Mouse (Mus musculus) heart, embryonic 12.5 days (tissue): ENCODE results near the gene Tatdn3. TPM values are rescaled to one million over a fixed set of nuclear protein-coding genes. Genes with fewer than 3 reads are reported as not detected.

Experiments used
- ATAC-seq: fragments of 200-750 bp; cut with Nextera tagmentation; 2 replicates; pipeline ENCODE4 v1.8.0; 2017; ENCODE audit warnings: moderate TSS enrichment, moderate library complexity; ENCODE audit not compliant: insufficient number of reproducible peaks, low FRiP score
- H3K27ac ChIP-seq: fragments of 300-500 bp; sonication (generic); 2 replicates; pipeline ENCODE4 v1.5.1; 2016; ENCODE audit warnings: mild to moderate bottlenecking, moderate library complexity; ENCODE audit not compliant: poor library complexity, severe bottlenecking
- H3K27me3 ChIP-seq: fragments of 300-500 bp; sonication (generic); replicated peaks from 2 replicates; pipeline ENCODE4 v1.6.1; 2016; ENCODE audit warnings: mild to moderate bottlenecking, moderate library complexity
- H3K36me3 ChIP-seq: fragments of 300-500 bp; sonication (generic); 2 replicates; pipeline ENCODE4 v1.6.1; 2016; ENCODE audit warnings: mild to moderate bottlenecking, moderate library complexity
- H3K4me1 ChIP-seq: fragments of 300-500 bp; sonication (generic); replicated peaks from 2 replicates; pipeline ENCODE4 v1.6.1; 2016; ENCODE audit warnings: mild to moderate bottlenecking
- H3K4me2 ChIP-seq: fragments of 300-500 bp; sonication (generic); 2 replicates; pipeline ENCODE4 v1.6.1; 2016; ENCODE audit warnings: mild to moderate bottlenecking, moderate library complexity
- H3K4me3 ChIP-seq: fragments of 300-500 bp; sonication (generic); 2 replicates; pipeline ENCODE4 v1.5.1; 2016; ENCODE audit warnings: mild to moderate bottlenecking
- H3K9ac ChIP-seq: fragments of 300-500 bp; sonication (generic); 2 replicates; pipeline ENCODE4 v1.6.1; 2016; ENCODE audit warnings: mild to moderate bottlenecking, moderate library complexity
- H3K9me3 ChIP-seq: fragments of 300-500 bp; sonication (generic); replicated peaks from 2 replicates; pipeline ENCODE4 v1.6.1; 2016; ENCODE audit warnings: mild to moderate bottlenecking, moderate library complexity
- WGBS: fragments of 180-500 bp; shearing (Covaris S2); methylation state at CpG from one replicate; pipeline ENCODE4 v1.1.7; 2016; 5-methylcytosine and 5-hydroxymethylcytosine counted together
- polyA plus RNA-seq: library from polyadenylated mRNA; unstranded; fragments of >200 nt; fragmentation: Nextera tagmentation; extraction: Ambion mirVana; gene quantifications from 2 replicates; pipeline ENCODE4 v1.2.1, GENCODE M21; 2016

The Tatdn3 gene
- polyA plus RNA-seq, 1 experiment from 2014 or later: 19.1 TPM

GRCm38 (mm10) chr1:191095019-191095418, 32.3 kb upstream of the Tatdn3 start:
- Histone ChIP-seq H3K27ac (no peak overlapping the region), H3K27me3 (peaks cover 18% of the 10 kb centered on the region), H3K4me3 (no peak overlapping the region), H3K4me2 (no peak overlapping the region), H3K9me3 (no peaks in the 10 kb centered on the region), H3K9ac (no peak overlapping the region), H3K36me3 (no peaks in the 10 kb centered on the region), H3K4me1 (peaks cover 21% of the 10 kb centered on the region)
- WGBS: 65% methylated on average over 9 of the region's 9 CpGs
- ATAC-seq: no peak

DNA sequence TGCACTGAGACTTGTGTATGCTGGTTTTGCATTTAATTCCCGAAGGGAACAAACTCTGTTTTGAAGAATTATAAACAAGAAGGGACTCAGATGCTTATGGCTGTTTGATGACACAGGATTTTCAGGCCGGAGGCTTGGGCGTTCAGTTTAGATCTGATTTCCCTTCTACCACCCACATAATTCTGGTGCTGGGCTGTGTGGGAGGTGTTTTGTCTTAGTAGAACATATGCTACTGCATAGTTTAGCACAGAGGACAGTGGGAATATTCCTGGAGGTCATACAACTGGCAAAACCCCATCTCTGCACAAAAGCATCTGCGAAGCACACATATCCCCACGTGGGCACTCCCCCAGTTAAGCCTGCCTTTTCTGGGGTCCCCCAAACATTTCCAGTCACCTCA, 30.8 kb upstream of the Tatdn3 start:
- Histone ChIP-seq H3K4me2 (no peak overlapping the region), H3K4me3 (no peak overlapping the region), H3K9ac (no peak overlapping the region), H3K27ac (no peak overlapping the region), H3K9me3 (no peaks in the 10 kb centered on the region), H3K27me3 (peaks cover 7% of the 10 kb centered on the region; the same call in 1 of the 2 replicates), H3K4me1 (peaks cover 24% of the 10 kb centered on the region), H3K36me3 (no peaks in the 10 kb centered on the region)
- ATAC-seq: no peak
- 72% methylated on average over 5 of the region's 5 CpGs for WGBS

DNA sequence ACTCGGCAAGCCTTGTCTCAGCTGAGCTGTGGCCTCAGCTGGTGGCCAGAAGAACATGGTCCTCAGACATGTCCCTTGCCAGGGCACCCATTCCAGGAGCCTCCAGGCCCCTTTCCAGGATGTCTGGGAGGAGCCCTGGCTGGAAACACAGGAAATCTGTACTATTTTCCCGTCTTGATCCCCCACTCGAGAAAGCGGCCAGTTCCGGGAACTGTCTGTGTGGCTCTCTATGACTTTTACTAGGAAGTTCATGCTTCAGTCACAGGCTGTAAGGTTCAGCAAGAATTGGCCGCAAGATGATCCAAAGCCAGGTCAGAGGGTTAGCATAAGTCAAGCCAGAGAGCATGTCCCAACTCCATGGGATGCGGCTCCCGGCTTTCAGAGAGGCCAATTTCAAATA, 29.3 kb upstream of the Tatdn3 start:
- peaks cover 11% of the 10 kb centered on the region for H3K4me1 ChIP-seq
- no peak overlapping the region for H3K4me2 ChIP-seq
- WGBS: 79% methylated on average over 8 of the region's 8 CpGs
- 0 out of 2 replicates have a peak, but pooled peaks cover 3% of the 10 kb centered on the region for H3K27me3 ChIP-seq
- H3K4me3 ChIP-seq: no peak overlapping the region
- H3K36me3 ChIP-seq: no peaks in the 10 kb centered on the region
- no peaks in the 10 kb centered on the region for H3K9me3 ChIP-seq
- no peak for ATAC-seq
- H3K9ac ChIP-seq: no peak overlapping the region
- H3K27ac ChIP-seq: no peak overlapping the region

DNA sequence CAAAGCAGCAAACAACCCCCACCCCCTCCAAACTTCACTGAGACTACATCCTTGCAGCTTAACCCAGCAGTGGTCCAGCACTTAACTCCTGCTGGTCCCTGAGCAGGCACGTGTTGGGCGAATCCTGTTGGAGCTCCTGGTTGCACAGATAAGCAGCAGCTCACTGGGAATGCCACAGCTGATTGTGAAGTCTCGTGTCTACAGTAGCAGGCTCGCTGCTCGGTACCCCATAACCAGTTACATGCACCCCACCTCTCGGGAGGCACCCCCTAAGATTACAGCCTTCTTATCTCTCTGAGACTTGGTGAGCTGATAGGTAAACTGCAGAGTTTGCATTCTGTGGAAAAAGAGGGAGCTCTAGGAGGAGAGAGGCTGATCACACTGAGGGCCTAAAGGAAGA, 26.6 kb upstream of the Tatdn3 start:
- H3K9me3 ChIP-seq: no peaks in the 10 kb centered on the region
- 0 out of 2 replicates have a peak, but pooled peaks cover 3% of the 10 kb centered on the region for H3K27me3 ChIP-seq
- H3K4me3 ChIP-seq: no peak overlapping the region
- 19% methylated on average over 6 of the region's 6 CpGs for WGBS
- peaks cover 13% of the 10 kb centered on the region for H3K36me3 ChIP-seq
- no peak overlapping the region for H3K27ac ChIP-seq
- H3K4me1 ChIP-seq: peaks cover 8% of the 10 kb centered on the region
- ATAC-seq: no peak
- H3K4me2 ChIP-seq: no peak overlapping the region
- no peak overlapping the region for H3K9ac ChIP-seq

DNA sequence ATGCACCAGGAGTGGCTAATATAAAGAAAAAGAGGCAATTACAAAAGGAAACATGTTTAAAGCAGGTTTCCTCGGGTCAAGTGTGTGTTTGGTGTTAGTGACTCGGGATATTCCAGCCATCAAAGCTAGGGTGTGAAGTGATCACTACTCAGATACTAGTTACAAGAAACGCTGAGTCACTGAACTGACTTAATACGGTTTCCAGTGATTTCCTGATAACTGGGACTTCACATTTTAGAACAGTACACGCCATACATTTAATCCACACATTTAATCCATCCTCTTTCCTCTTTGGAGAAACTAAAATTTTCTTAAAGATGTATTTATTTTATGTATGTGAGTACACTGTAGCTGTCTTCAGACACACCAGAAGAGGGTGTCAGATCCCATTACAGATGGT, 25.2 kb upstream of the Tatdn3 start:
- H3K27ac ChIP-seq: no peak overlapping the region
- H3K4me1 ChIP-seq: peaks cover 8% of the 10 kb centered on the region
- 75% methylated on average over 5 of the region's 5 CpGs for WGBS
- H3K4me3 ChIP-seq: no peak overlapping the region
- H3K9ac ChIP-seq: no peak overlapping the region
- no peak for ATAC-seq
- 0 out of 2 replicates have a peak, but pooled peaks cover 3% of the 10 kb centered on the region for H3K27me3 ChIP-seq
- no peaks in the 10 kb centered on the region for H3K9me3 ChIP-seq
- H3K4me2 ChIP-seq: no peak overlapping the region
- peaks cover 25% of the 10 kb centered on the region for H3K36me3 ChIP-seq

DNA sequence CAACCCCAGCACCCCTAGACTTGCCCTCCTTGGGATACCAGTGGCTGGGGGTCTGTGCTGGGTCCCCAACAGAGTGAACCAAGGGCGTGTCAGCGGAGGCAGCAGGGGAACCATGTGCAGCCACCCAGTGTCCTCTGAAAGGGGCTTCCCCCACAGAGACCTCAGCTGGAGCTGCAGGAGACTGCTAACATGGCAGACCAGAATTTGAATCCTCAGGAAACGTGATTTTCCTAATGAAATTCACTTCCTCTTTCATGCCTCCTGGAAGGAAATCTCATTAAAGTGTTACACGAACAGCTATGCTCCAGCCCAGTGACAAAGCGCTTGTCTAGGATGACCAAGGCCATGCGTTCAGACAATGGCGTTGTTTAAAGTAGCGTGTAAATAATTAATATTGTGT, 24.2 kb upstream of the Tatdn3 start:
- Histone ChIP-seq H3K4me1 (peaks cover 8% of the 10 kb centered on the region), H3K9me3 (no peaks in the 10 kb centered on the region), H3K9ac (no peak overlapping the region), H3K4me2 (no peak overlapping the region), H3K27ac (no peak overlapping the region), H3K27me3 (0 out of 2 replicates have a peak, but pooled peaks cover 3% of the 10 kb centered on the region), H3K4me3 (no peak overlapping the region), H3K36me3 (peaks cover 33% of the 10 kb centered on the region)
- ATAC-seq: no peak
- 82% methylated on average over 8 of the region's 8 CpGs for WGBS

GRCm38 (mm10) chr1:191086304-191086878, 23.7 kb upstream of the Tatdn3 start:
- no peak for ATAC-seq
- Histone ChIP-seq H3K4me1 (peaks cover 8% of the 10 kb centered on the region), H3K4me3 (no peak overlapping the region), H3K9ac (no peak overlapping the region), H3K27me3 (0 out of 2 replicates have a peak, but pooled peaks cover 2% of the 10 kb centered on the region), H3K4me2 (no peak overlapping the region), H3K9me3 (no peaks in the 10 kb centered on the region), H3K36me3 (peaks cover 38% of the 10 kb centered on the region), H3K27ac (no peak overlapping the region)
- WGBS: 86% methylated on average over 7 of the region's 7 CpGs

DNA sequence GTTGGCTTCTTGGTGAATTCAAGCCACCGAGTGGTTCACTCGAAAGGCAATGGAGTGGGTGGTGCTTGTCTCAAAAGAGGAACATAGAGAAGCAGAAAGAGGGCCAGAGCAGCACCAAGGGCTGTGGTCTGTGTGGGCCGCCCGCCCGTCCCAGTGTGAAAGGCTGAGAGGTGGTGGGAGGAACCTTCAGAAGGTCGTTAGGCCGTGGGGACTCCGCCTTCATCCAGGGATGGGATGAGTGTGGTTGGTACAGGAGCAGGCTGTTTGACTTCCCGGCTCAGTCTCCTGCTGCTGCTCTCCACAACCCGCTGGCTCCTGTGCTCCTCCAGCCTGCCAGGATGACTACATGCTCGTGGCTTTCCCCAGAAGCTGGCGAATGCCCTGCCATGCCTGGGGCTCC, 22.9 kb upstream of the Tatdn3 start:
- H3K4me2 ChIP-seq: no peak overlapping the region
- no peaks in the 10 kb centered on the region for H3K27me3 ChIP-seq
- ATAC-seq: no peak
- no peak overlapping the region for H3K9ac ChIP-seq
- no peak overlapping the region for H3K4me3 ChIP-seq
- peaks cover 8% of the 10 kb centered on the region for H3K4me1 ChIP-seq
- H3K27ac ChIP-seq: no peak overlapping the region
- WGBS: 86% methylated on average over 12 of the region's 12 CpGs
- peaks cover 44% of the 10 kb centered on the region for H3K36me3 ChIP-seq
- no peaks in the 10 kb centered on the region for H3K9me3 ChIP-seq

DNA sequence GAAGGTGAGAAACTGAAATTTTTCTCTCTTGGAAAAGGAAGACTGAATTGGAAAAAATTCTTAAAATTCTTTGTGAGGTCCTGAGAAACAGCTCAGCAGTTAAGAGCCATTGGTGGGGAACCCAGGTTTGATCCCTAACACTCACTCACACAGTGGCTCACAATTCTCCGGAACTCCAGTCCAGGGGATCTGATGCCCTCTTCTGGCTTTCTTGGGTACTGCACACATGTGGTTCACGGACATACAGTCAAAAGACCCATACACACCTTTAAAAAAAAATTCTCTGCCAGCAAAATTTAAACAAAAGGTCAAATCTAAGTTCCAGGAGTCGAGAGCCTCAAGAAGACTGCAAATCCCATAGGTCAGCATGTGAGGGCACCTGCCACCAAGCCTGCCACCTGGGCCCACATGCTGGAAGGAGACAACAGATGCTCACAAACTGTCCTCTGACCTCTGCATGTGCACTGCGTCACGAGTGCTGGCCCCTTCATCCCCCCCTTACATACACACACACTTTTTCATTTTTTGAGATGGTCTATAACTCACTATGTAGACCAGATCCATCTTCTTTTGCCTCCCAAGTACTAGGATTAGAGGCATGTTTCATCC, 22.3 kb upstream of the Tatdn3 start:
- Histone ChIP-seq H3K4me1 (peaks cover 8% of the 10 kb centered on the region), H3K9ac (no peak overlapping the region), H3K4me2 (no peak overlapping the region), H3K4me3 (no peak overlapping the region), H3K9me3 (no peaks in the 10 kb centered on the region), H3K27me3 (no peaks in the 10 kb centered on the region), H3K27ac (no peak overlapping the region), H3K36me3 (peaks cover 49% of the 10 kb centered on the region)
- 72% methylated on average over 5 of the region's 5 CpGs for WGBS
- ATAC-seq: no peak

DNA sequence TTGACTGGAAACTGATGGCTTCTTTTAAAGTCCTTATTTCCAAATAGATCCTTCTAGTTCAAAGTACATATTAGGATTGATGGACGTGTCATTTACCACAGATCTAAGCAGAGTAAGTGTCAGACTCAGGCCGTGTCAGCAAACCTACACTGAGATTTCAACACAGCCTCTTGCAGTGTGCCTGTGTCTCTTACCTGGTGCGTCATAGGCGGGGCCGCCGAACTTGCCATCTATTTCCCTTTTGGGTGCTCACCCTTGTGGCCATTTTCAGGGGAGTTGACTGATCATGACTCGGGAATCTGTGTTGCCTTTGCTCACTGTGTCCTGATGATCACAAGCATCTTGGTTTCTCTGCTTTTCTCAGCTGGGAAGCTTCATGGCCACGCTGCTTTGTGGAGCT, 20.5 kb upstream of the Tatdn3 start:
- WGBS: 91% methylated on average over 8 of the region's 8 CpGs
- Histone ChIP-seq H3K4me2 (no peak overlapping the region), H3K27ac (no peak overlapping the region), H3K9me3 (no peaks in the 10 kb centered on the region), H3K27me3 (no peaks in the 10 kb centered on the region), H3K36me3 (peaks cover 65% of the 10 kb centered on the region), H3K9ac (no peak overlapping the region), H3K4me3 (no peak overlapping the region), H3K4me1 (no peaks in the 10 kb centered on the region)
- ATAC-seq: no peak

- Histone ChIP-seq H3K27ac (no peak overlapping the region), H3K4me1 (no peaks in the 10 kb centered on the region), H3K36me3 (peaks cover 74% of the 10 kb centered on the region), H3K9ac (no peak overlapping the region), H3K27me3 (no peaks in the 10 kb centered on the region), H3K4me2 (no peak overlapping the region), H3K9me3 (no peaks in the 10 kb centered on the region), H3K4me3 (no peak overlapping the region)
- WGBS: 40% methylated on average over 10 of the region's 10 CpGs
- ATAC-seq: 0 out of 2 replicates have a peak, but pooled peaks have one; percentile 33
Observed at GRCm38 (mm10) chr1:191075199-191075883, 12.6 kb upstream of the Tatdn3 start.
